Mouse (Mus musculus): ENCODE measurements around the gene Meis2.

DNA sequence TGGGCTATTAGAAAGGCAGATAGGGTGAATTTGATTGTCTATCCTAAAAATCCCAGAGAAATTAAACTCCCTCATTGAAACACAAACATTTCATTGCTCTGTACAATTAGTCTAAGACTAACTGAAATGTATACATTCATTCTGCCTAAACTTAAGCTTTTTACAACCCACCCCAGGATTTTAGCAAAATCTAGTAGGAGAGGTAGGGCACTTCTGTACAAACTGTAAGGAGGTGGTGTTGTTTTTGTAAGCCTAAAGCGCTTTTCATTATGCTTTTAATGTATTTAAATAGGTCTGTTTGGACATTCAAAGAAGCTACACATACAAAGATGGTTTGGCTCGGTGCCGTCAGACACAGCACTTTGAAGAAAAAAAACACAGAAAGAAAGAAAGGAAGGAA, 8.4 kb upstream of the Meis2 start:
- TF ChIP-seq HCFC1 (IDR thresholded peaks at IDR 0.05; ENCODE audit: borderline replicate concordance, insufficient read depth, low read length) (no peak), ZNF384 (IDR thresholded peaks at IDR 0.05; ENCODE audit: low read depth, low read length) (no peak), ZC3H11A (IDR thresholded peaks at IDR 0.05; ENCODE audit: borderline replicate concordance, low read depth, low read length) (no peak), MAFK (IDR thresholded peaks at IDR 0.05; ENCODE audit: insufficient read depth, low read depth, low read length) (no peak), CHD2 (IDR thresholded peaks at IDR 0.05; ENCODE audit: low read depth, low read length) (no peak)

Measured in ES-E14 (cell line).